Mouse (Mus musculus) cerebellum, postnatal 14 days (tissue): ENCODE data around the gene Gimap7.

Experiments
- DNase-seq, 2 experiments: peaks; one replicate each; pipeline ENCODE4 v3.0.0; 2021; ENCODE audit warnings: mixed read lengths in 2 of 2

Gimap7 gene

GRCm38 (mm10) chr6:48742422-48743351 is 24.3 kb downstream of the Gimap7 start:
- DNase-seq = peak; percentile 17 to 18

GRCm38 (mm10) chr6:48745490-48745889 is 27.1 kb downstream of the Gimap7 start:
- DNase-seq = no peak

- DNase-seq = peak; percentile 37 to 48
Observed at GRCm38 (mm10) chr6:48745959-48746889, 27.8 kb downstream of the Gimap7 start, which contains the start of gene Gimap5. Gene Gimap5 (plus strand): TSS chr6:48746197.

GRCm38 (mm10) chr6:48747091-48747966 is 28.9 kb downstream of the Gimap7 start:
- DNase-seq = no peak

- DNase-seq = no peak
Observed at GRCm38 (mm10) chr6:48763567-48764270, 45.3 kb downstream of the Gimap7 start.

- DNase-seq = no peak
Observed at GRCm38 (mm10) chr6:48764496-48764895, 46.1 kb downstream of the Gimap7 start.

- DNase-seq = no peak
Observed at GRCm38 (mm10) chr6:48768178-48768869, 49.9 kb downstream of the Gimap7 start.

- no peak for DNase-seq
Observed at GRCm38 (mm10) chr6:48768933-48769332, 50.5 kb downstream of the Gimap7 start.

GRCm38 (mm10) chr6:48770696-48771095 is 52.3 kb downstream of the Gimap7 start, which contains the start of gene Gimap3:
Gene Gimap3 (minus strand): TSS chr6:48770851.
- DNase-seq = no peak

- DNase-seq = peak; percentile 86 to 91
Observed at GRCm38 (mm10) chr6:48772030-48772429, 53.6 kb downstream of the Gimap7 start.
